Mouse (Mus musculus): ENCODE data around the gene Dhrs11. TPM values are rescaled to one million over a fixed set of nuclear protein-coding genes. Genes with fewer than 3 reads are reported as not detected.
"Not testable (repeated sequence)": the region's sequence is repeated elsewhere in the genome, so short reads cannot be mapped to it uniquely, and the experiment has no call there.

The Dhrs11 gene
- polyA plus RNA-seq (2012; rRNA removed): 19.0 and 26.4 TPM in 2 replicates

DNA sequence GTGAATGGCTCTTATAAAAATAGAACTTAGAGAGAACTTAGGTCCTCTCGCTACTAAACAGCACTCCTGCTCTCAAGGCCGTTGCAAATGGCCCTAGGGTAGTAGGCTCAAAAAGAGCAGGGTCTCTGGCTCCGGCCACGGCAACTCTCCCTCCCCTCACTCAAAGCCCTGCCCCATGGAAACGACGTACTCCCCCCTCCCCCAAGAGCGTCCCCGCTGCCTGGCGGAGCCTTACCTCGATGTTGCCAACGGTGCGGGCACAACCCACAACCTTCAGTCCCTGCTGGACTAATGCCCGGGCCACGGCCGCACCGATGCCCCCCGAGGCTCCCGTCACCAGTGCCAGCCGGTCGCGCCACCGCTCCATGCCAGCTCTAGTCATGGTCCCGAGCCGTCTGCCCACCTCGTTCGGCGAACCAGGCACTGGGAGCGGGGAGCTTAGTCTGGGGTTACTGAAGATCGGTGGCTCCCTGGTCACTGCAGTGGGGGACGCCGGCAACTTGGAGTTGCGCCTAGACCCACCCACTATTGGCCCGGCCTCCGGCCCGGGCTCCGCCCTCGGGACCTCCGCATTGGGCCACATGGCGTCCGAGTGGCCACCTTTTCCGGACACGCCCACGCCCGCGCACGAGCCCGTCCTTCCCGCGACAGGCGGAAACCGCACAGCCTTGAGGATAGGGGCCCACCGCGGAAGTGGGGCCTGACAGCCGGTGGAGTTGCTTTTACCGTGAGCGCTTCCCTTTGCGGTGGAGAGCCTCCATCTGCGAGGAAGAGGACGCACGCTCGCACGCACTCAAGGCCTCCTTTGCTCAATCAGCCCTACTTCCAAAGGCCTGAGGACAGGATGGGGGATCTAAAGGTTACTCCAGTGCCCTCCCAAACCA lies at the start of gene Dhrs11:
TSS of gene Dhrs11 (minus strand) at position 479 of the 884 bp plus-strand sequence.
- DNase-seq: peak; percentile 77
- H3K27me3 ChIP-seq (ENCODE audit: control insufficient read depth, insufficient read depth, low read length): no peaks in the 10 kb centered on the region
- TF ChIP-seq CTCF (IDR thresholded peaks at IDR 0.05; ENCODE audit: borderline replicate concordance, control insufficient read depth, extremely low read depth, insufficient read depth, low read length, poor library complexity) (no peak), POLR2A (IDR thresholded peaks at IDR 0.05; ENCODE audit: control insufficient read depth, extremely low read depth, insufficient read depth, low read length, poor library complexity) (no peak)
- H3K4me3 ChIP-seq (ENCODE audit: control insufficient read depth, insufficient read depth, low read length): peak within 1 kb of the TSS; percentile 53
- peaks cover 15% of the 10 kb centered on the region for H3K4me1 ChIP-seq (replicated peaks; ENCODE audit: control insufficient read depth, insufficient read depth, low read length)
- no peak within 1 kb of the TSS for H3K27ac ChIP-seq (ENCODE audit: control insufficient read depth, insufficient read depth, low read length)
- H3K36me3 ChIP-seq (ENCODE audit: control insufficient read depth, insufficient read depth, low read length): peaks cover 26% of the 10 kb centered on the region
- 2% methylated on average over 62 of the region's 62 CpGs for WGBS

- not testable (repeated sequence) for H3K4me3 ChIP-seq (ENCODE audit: control insufficient read depth, insufficient read depth, low read length); H3K36me3 ChIP-seq (ENCODE audit: control insufficient read depth, insufficient read depth, low read length); H3K27me3 ChIP-seq (ENCODE audit: control insufficient read depth, insufficient read depth, low read length); DNase-seq; H3K27ac ChIP-seq (ENCODE audit: control insufficient read depth, insufficient read depth, low read length); H3K4me1 ChIP-seq (replicated peaks; ENCODE audit: control insufficient read depth, insufficient read depth, low read length)
- WGBS: 33% methylated on average over 1 of the region's 1 CpGs
These were observed 47.2 kb upstream of the Dhrs11 start for GRCm38 (mm10) chr11:84876020-84876419.

DNA sequence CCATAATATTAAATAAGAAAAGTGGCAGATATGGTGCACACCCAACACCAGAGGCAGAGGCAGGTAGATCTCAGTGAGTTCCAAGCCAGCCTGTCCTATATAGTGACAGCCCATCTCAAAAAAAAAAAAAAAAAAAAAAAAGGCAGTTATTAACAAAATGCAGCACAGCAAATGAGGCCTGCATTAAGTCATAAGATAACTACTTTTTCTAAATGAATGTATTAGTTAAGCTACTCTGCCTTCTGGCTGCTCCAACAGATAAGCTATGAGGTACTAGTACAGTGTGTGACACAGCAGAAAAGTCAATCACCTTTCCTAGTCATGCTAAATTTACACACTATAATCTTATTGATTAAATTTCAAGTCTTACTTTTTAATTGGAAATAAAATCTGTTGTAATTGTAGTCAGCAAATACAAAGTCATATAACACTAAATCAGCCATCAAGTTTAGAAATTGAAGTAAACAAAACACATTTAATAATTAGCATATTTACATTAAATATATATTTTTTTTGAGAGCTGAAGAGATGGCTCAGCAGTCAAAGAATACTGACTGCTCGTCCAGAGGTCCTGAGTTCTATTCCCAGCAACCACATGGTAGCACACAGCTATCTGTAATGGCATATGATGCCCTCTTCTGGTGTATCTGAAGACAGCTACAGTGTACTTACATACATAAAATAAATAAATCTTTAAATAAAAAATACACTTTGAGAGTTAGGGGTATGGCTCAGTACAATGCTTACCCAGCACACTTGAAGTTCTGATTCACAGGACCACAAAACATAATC lies 44.4 kb upstream of the Dhrs11 start:
- Histone ChIP-seq H3K36me3 (ENCODE audit: control insufficient read depth, insufficient read depth, low read length) (no peaks in the 10 kb centered on the region), H3K4me3 (ENCODE audit: control insufficient read depth, insufficient read depth, low read length) (no peak overlapping the region), H3K4me1 (replicated peaks; ENCODE audit: control insufficient read depth, insufficient read depth, low read length) (no peaks in the 10 kb centered on the region), H3K27me3 (ENCODE audit: control insufficient read depth, insufficient read depth, low read length) (no peaks in the 10 kb centered on the region), H3K27ac (ENCODE audit: control insufficient read depth, insufficient read depth, low read length) (no peak overlapping the region)
- no peak for DNase-seq
- WGBS: 80% methylated on average over 1 of the region's 1 CpGs
- TF ChIP-seq CTCF (IDR thresholded peaks at IDR 0.05; ENCODE audit: borderline replicate concordance, control insufficient read depth, extremely low read depth, insufficient read depth, low read length, poor library complexity): no peak
- TF ChIP-seq POLR2A (IDR thresholded peaks at IDR 0.05; ENCODE audit: control insufficient read depth, extremely low read depth, insufficient read depth, low read length, poor library complexity): no peak

DNA sequence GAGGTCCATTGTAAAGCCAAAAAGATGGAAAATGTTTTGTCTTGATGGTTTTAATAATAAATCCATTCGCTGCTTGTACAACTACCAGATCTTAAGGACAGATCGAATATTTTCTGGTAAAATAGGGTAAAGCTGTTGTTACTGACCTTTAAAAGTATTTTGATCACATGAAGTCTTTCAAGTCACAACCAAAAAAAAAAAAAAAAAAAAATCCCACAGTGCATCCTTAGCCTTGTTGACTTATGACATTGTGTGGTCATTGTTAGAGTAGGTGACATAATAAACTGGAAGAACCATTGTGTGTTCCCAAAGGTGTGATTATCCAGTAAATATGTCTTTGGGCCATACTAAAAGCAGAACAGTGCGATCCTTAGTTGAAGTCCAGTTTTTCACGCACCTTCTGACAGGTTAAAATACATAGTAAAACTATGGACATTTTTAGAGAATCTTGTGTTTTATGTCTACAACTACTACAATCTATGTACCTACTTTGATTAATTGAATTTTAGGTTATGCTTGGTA lies 42.8 kb upstream of the Dhrs11 start:
- no peaks in the 10 kb centered on the region for H3K4me1 ChIP-seq (replicated peaks; ENCODE audit: control insufficient read depth, insufficient read depth, low read length)
- 58% methylated on average over 4 of the region's 4 CpGs for WGBS

DNA sequence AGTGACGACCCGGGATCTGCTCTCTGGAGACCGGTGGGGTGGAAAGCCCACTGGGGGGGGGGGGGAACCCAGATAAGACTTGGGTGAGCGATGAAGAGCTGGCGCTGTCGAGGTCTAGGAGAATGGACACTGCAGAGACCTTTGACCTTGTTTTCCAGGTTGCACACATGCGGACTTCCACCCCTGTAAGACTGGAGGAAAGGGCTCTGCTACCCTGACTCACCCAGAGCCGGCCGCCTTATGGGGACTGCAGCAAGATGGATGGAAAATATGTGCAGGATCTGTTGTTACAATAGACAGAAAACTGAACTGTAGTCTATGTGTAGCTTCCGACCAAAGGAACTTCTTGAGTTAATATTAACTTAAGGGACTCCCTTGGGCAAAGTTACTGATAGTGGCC lies 42.3 kb upstream of the Dhrs11 start:
- 3% methylated on average over 10 of the region's 10 CpGs for WGBS
- H3K27ac ChIP-seq (ENCODE audit: control insufficient read depth, insufficient read depth, low read length): peak overlapping the region; percentile 82
- no peaks in the 10 kb centered on the region for H3K27me3 ChIP-seq (ENCODE audit: control insufficient read depth, insufficient read depth, low read length)
- no peak for TF ChIP-seq CTCF (IDR thresholded peaks at IDR 0.05; ENCODE audit: borderline replicate concordance, control insufficient read depth, extremely low read depth, insufficient read depth, low read length, poor library complexity)
- no peak for TF ChIP-seq POLR2A (IDR thresholded peaks at IDR 0.05; ENCODE audit: control insufficient read depth, extremely low read depth, insufficient read depth, low read length, poor library complexity)
- H3K4me1 ChIP-seq (replicated peaks; ENCODE audit: control insufficient read depth, insufficient read depth, low read length): peaks cover 2% of the 10 kb centered on the region; the same call in 1 of the 2 replicates
- peak overlapping the region; percentile 71 for H3K4me3 ChIP-seq (ENCODE audit: control insufficient read depth, insufficient read depth, low read length)
- no peak for DNase-seq
- no peaks in the 10 kb centered on the region for H3K36me3 ChIP-seq (ENCODE audit: control insufficient read depth, insufficient read depth, low read length)

More for the DNA sequence above, 42.8 kb upstream of the Dhrs11 start:
- Histone ChIP-seq H3K27ac (ENCODE audit: control insufficient read depth, insufficient read depth, low read length) (peak overlapping the region; percentile 82; the same call in 1 of the 2 replicates), H3K36me3 (ENCODE audit: control insufficient read depth, insufficient read depth, low read length) (no peaks in the 10 kb centered on the region), H3K4me3 (ENCODE audit: control insufficient read depth, insufficient read depth, low read length) (peak overlapping the region; percentile 71; the same call in 1 of the 2 replicates), H3K27me3 (ENCODE audit: control insufficient read depth, insufficient read depth, low read length) (no peaks in the 10 kb centered on the region)
- TF ChIP-seq CTCF (IDR thresholded peaks at IDR 0.05; ENCODE audit: borderline replicate concordance, control insufficient read depth, extremely low read depth, insufficient read depth, low read length, poor library complexity): no peak
- no peak for TF ChIP-seq POLR2A (IDR thresholded peaks at IDR 0.05; ENCODE audit: control insufficient read depth, extremely low read depth, insufficient read depth, low read length, poor library complexity)
- no peak for DNase-seq

DNA sequence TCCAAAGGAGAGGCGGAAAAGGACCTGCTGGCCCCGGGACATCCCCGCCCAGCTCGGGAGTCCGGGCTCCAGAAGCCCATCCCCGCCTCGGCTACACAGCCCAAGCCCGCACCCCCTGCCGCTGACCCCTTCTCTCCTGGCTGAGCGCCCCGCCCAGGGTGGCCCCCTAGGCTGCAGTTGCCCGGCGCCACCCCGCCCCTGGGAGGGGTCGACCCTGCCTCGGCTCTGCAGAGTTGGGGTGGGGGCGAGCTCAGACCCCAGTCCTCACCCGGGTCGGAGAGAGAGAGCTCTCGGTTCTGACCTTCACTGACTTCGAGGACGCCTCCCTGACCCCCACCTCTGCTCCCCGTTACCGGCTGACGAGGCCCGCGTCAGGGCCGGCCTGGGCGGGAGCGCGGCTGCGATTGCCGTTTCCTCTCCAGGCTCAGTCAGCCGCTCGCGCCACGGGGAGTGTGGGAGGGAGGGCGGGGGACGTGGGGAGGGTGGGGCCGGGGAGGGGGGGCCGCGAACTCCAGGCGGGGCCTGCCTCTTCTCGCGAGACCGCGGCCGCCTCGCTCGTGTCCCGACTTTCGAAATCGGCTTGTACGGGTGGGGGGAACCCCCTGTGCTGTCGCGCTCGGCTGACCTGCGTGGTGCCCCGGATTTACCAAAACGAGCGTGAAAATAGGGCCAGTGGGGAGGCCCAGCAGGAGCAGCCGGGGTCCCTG lies 41.7 kb upstream of the Dhrs11 start, which contains the start of gene Ggnbp2:
TSS of gene Ggnbp2 (minus strand) at position 481 of the 707 bp plus-strand sequence.
- peak; percentile 93 for DNase-seq
- Histone ChIP-seq H3K4me3 (ENCODE audit: control insufficient read depth, insufficient read depth, low read length) (peak within 1 kb of the TSS; percentile 88), H3K4me1 (replicated peaks; ENCODE audit: control insufficient read depth, insufficient read depth, low read length) (peaks cover 2% of the 10 kb centered on the region), H3K27ac (ENCODE audit: control insufficient read depth, insufficient read depth, low read length) (peak within 1 kb of the TSS; percentile 85), H3K27me3 (ENCODE audit: control insufficient read depth, insufficient read depth, low read length) (no peaks in the 10 kb centered on the region), H3K36me3 (ENCODE audit: control insufficient read depth, insufficient read depth, low read length) (no peaks in the 10 kb centered on the region)
- WGBS: 1% methylated on average over 50 of the region's 62 CpGs
- TF ChIP-seq POLR2A (IDR thresholded peaks at IDR 0.05; ENCODE audit: control insufficient read depth, extremely low read depth, insufficient read depth, low read length, poor library complexity): peak; percentile 93
- no peak for TF ChIP-seq CTCF (IDR thresholded peaks at IDR 0.05; ENCODE audit: borderline replicate concordance, control insufficient read depth, extremely low read depth, insufficient read depth, low read length, poor library complexity)
